Mouse (Mus musculus): ENCODE measurements at regions not wholly inside any gene's neighbourhood (a gene's known extent, or its start where the extent isn't known, plus 50 kb on each side); places are given as distances from the start of the nearest gene placed in this dataset.

- POLR2A ChIA-PET = interaction anchor here in 1 of 4 experiments (0.6 kb wide), 1 partner anchor 33 kb away, joined by 3 read pairs; no protein-coding TSS in a partner anchor
- CTCF ChIA-PET = no interaction called here
Observed at GRCm38 (mm10) chr6:117313944-117314566, 145.7 kb downstream of the Cxcl12 start.

DNA sequence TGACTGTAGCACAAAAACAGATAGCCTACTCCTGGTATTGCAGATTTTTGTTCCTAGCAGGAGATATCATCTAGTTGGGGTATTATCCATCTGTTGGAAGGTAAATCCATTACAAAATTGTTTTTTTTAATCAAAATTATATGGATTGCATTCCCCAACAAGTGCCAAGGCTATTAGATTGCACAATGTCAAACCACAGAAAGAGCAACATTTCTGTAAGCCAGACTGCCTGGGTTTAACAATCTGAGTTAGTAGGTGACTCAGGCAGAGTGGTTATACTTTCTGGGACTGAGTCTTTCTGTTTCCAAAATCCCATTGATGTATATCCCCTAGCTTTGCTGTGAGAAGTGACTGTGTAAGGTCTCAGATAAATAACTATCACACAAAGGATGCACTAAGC lies 155.0 kb downstream of the Cxcl12 start:
- POLR2A ChIA-PET = no interaction called here
- CTCF ChIA-PET = no interaction called here

DNA sequence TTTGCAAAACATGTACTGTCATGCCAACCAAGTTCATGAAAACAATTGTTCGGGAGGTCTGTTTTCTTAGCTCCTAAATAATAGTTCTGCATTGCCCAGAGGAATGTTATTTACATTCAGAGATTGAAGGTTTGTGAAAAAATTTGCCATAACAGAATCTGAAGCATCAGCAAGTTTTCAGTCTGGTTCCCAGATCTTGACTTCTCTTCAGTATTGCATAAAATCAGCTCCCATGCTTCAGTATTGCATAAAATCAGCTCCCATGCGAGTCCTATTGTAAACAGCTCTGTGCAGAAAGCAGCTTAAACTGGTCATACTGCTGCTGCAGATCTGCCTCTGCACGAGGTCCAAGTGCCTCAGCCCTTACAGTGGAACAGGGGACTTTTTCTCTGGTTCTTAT lies 155.5 kb downstream of the Cxcl12 start:
- ChIA-PET CTCF (no interaction called here), POLR2A (no interaction called here)

GRCm38 (mm10) chr6:117326835-117327775 lies 158.8 kb downstream of the Cxcl12 start:
- POLR2A ChIA-PET = interaction anchor here in 1 of 4 experiments (0.6 kb wide), 1 partner anchor 152 kb away, joined by 3 read pairs; no protein-coding TSS in a partner anchor
- CTCF ChIA-PET = interaction anchor here in 1 of 4 experiments (0.5 kb wide), 1 partner anchor 44 kb away, joined by 4 read pairs; no protein-coding TSS in a partner anchor

DNA sequence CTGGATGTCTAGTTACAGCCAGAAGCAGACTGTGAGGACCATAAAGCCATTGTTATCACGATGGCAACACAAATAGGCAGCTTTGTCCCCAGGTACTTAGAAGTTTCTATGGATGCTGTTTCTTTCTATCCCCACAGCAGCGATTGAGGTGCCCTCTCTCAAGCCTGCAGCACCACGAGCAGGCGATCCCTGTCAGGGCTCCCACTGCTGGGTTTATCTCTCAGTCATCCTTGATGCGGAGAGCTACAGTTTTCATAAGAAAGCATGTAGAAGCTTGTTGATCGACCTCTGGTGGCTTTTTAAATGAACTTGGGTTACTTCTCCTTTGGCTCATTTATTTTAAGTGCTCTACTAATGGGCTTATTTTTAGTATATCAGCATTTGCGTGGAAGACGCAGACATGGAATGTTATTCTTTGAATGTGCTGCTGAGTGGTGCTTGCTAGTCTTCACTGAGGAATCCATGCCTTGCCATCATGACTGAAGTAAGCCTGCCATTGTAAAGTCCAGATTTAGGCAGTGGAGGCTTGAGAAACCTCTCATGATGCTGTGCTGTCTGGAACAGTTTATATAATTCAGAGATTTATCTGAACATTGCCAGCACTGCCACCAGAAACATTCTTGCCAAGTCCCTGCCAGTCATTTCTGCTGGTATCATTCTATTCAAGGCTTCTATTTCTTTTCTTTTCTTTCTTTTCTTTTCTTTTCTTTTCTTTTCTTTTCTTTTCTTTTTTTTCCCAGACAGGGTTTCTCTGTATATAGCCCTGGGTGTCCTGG lies 161.0 kb downstream of the Cxcl12 start:
- ChIA-PET POLR2A (interaction anchor here in 1 of 4 experiments (0.8 kb wide), 1 partner anchor 180 kb away, joined by 3 read pairs; no protein-coding TSS in a partner anchor), CTCF (no interaction called here)

DNA sequence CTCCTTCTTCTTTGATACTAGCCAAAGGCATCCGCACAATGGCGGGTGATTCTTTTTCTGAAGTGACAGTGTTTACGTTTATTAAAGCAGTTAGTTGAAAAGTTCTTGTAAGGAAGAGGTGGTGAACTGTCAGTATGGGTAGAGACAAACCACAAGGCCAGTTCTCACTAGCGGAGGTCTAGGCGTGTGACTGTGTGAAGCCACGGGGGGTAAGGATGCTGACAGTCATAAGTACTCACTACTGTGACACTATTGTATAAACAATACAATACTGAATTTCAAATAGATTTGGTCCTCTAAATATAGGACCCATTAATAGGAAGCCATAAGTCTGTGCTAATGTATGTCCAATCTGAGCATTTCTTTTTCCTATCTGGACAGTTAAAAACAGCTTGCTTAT lies 161.9 kb downstream of the Cxcl12 start:
- ChIA-PET CTCF (no interaction called here), POLR2A (no interaction called here)

DNA sequence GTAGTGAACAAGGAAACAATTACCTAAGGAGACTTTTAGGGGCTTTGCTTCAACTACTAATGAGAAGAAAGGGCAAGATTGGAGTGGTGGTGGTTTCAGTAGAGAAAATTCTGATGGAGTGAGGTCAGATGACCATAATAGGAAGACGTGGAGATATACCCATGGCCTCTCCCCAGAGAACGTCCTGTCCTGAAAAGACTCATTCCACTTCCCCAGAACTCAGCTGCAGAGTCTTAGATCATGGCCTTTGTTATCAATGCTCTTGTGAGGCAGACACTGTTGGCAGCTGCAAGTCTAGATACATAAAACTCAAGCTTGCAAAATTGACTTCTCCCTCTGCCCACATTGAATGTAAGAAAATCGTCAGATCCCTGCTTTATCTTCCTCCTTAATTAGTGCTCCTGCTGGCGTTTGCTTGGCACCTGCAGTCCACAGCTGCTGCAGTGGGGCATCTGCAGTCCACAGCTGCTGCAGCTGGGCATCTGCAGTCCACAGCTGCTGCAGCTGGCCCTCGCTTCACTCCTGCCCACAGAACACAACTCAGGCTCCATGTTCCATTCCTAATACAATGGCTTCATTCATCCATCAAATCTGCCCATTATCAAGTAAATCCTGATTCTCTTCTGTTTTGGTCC lies 162.5 kb downstream of the Cxcl12 start:
- ChIA-PET CTCF (no interaction called here), POLR2A (no interaction called here)

DNA sequence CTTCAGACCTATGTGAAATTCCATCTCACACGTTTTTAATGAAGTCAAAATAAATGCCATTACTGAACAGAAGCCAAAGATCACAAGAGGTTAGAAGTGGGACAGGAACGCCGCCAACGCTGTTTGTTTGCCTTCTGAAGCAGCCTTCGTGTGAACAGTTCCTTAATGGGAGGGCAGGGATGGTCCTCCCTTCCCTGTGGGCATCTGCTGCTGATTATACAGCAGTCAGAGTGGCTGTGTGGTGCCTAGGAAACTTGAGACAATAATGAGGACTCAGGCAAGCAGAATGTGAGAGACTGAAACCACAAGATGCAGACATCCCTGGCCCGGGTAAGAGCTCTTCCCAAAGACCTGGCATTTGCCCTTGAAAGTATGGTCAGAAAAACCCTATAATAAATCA lies 164.3 kb downstream of the Cxcl12 start:
- POLR2A ChIA-PET = no interaction called here
- CTCF ChIA-PET = no interaction called here

DNA sequence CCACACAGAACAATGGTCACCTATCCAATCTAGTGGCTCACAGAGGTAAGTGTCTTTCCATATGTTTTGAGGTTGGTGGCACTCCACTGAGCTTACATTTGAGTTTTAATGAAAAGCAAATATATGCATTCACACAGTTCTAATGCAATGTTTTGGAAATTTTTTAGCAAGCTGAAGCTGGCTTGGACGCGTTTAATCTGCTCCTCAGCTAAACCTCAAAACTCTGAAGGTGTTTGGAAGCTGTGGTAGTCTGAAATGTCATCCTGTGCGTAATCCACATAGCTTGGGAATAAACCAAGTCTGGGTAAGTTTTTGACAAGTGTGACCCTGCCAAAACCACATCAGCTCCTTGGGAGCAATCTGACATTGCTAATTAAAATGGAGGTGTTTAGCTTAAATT lies 173.8 kb downstream of the Cxcl12 start:
- ChIA-PET CTCF (no interaction called here), POLR2A (interaction anchor here in 1 of 4 experiments (0.6 kb wide), 1 partner anchor 346 kb away, joined by 3 read pairs; no protein-coding TSS in a partner anchor)

DNA sequence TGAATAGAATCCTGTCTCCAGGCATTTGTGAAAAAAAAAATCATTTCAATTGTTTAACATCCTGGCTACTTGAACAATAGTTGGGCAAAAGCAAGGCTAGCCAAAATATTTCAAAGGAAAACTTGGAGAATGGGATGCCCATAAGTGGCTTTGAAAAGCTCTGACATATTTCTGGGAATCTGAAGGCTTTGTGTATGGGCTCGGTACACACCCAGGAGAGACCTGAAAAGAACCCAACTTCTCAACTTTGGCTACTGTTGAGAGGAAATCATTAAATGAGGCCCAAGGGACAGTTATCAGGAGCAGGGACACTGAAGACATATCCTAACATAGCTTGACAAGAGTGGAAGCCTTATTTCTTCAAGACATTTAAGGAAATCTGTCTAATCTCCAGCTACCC lies 179.0 kb downstream of the Cxcl12 start:
- ChIA-PET POLR2A (interaction anchor here in 1 of 4 experiments (0.7 kb wide), 1 partner anchor 34 kb away, joined by 3 read pairs; no protein-coding TSS in a partner anchor), CTCF (no interaction called here)

- ChIA-PET CTCF (no interaction called here), POLR2A (no interaction called here)
Observed at GRCm38 (mm10) chr6:117351846-117352245, 183.5 kb downstream of the Cxcl12 start.

- ChIA-PET CTCF (no interaction called here), POLR2A (interaction anchor here in 1 of 4 experiments (0.6 kb wide), 1 partner anchor 163 kb away, joined by 3 read pairs; no protein-coding TSS in a partner anchor)
Observed at GRCm38 (mm10) chr6:117353091-117353490, 184.8 kb downstream of the Cxcl12 start.

DNA sequence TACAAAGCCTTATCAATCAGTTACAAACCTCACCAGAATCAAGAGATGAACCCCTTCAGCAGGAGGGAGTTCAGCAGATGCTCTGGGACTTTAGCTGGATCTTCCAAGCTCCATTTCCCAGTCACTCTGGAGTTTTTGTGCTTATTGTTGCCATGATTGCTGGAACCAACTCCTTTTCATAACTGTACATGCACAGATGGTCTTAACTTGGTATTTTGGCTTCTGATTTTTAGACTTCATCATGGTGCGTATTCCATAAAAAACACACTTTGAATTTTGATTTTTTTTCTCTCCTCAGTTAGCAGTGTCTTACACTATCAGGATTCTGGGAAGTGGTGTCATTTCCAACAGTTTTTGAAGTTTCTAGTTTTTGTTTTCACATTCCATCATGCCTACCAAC lies 187.8 kb downstream of the Cxcl12 start:
- ChIA-PET POLR2A (no interaction called here), CTCF (no interaction called here)

DNA sequence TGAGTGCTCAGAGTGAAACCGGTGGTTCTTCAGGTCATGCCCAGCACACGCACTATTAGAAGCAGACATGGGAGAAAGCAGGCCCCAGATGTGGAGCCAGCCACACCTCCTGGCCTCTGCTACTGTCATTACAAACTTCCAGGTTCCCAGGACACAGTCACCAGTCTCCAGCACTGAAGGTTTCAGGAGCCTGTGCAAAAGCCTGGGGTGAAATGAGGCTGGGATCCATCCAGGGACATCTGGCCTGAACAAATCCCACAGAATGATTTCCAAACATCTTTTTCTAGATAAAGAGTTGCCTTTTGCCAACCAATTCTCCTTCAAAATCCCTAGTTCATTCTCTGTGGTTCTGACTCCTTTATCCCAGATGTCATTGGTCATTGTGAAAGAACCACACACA lies 191.1 kb downstream of the Cxcl12 start:
- POLR2A ChIA-PET = no interaction called here
- CTCF ChIA-PET = no interaction called here

- ChIA-PET CTCF (interaction anchor here in 1 of 4 experiments (0.6 kb wide), 1 partner anchor 87 kb away, joined by 3 read pairs; no protein-coding TSS in a partner anchor), POLR2A (no interaction called here)
Observed at GRCm38 (mm10) chr6:117366563-117366962, 198.2 kb downstream of the Cxcl12 start.

DNA sequence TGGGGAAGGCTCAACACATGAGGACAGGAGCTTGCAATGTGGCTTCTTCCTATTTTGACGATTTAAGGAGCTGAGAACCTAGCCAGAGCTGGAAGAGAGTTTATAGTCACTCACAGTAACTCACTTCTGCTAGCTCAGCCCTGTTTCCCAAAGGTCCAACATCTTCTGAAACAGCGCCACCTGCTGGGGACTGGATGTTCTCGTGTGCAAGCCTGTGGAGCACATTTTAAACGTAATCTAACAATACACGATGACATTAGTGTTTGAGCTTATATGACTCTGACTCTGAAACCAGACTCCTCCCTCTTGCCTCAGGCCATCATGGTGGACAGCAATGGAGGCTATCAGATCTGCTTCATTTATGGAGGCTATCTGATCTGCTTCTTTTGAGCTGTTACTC lies 207.7 kb downstream of the Cxcl12 start:
- POLR2A ChIA-PET = no interaction called here
- CTCF ChIA-PET = interaction anchor here in 1 of 4 experiments (2.0 kb wide), 1 partner anchor 202 kb away, joined by 7 read pairs; no protein-coding TSS in a partner anchor

- ChIA-PET CTCF (interaction anchor here in 1 of 4 experiments (0.6 kb wide), 1 partner anchor 95 kb away, joined by 3 read pairs; no protein-coding TSS in a partner anchor), POLR2A (interaction anchor here in 1 of 4 experiments (1.1 kb wide), 1 partner anchor 206 kb away, joined by 3 read pairs; no protein-coding TSS in a partner anchor)
Observed at GRCm38 (mm10) chr6:117379904-117380303, 211.6 kb downstream of the Cxcl12 start.

DNA sequence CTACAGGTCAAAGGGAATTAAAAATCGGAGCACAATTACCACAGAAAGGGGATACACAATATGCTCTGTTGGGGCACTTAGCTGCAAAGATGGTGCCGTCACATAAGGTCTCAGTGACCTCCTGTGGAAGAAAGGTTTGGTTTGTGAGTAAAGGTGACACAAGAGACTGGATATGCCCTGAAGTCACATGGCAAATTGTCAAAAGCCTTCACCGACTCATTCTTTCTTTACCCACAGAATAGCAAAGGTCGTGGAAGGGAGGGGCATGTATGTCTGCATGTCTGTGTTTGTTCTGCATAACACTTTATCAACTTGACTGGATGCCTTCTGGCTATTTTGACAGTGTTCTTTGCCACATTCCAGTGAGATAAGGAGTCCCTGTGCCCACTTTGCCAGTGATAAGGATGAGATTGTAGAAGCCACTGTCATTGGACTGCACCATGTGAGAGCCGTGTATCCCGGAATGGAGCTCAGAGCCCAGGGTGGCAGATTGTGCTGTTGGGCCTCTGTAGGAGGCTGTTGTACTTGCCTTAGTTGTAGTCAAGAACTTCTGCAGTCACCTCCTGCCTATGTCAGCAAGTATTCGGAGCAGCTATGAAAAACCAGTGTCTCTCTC lies 222.0 kb downstream of the Cxcl12 start:
- CTCF ChIA-PET = interaction anchor here in 1 of 4 experiments (0.5 kb wide), 1 partner anchor 97 kb away, joined by 10 read pairs; no protein-coding TSS in a partner anchor
- POLR2A ChIA-PET = interaction anchor here in 2 of 4 experiments (0.5 to 0.6 kb wide), 2 partner anchors 217 to 435 kb away, joined by 3 read pairs; no protein-coding TSS in a partner anchor

DNA sequence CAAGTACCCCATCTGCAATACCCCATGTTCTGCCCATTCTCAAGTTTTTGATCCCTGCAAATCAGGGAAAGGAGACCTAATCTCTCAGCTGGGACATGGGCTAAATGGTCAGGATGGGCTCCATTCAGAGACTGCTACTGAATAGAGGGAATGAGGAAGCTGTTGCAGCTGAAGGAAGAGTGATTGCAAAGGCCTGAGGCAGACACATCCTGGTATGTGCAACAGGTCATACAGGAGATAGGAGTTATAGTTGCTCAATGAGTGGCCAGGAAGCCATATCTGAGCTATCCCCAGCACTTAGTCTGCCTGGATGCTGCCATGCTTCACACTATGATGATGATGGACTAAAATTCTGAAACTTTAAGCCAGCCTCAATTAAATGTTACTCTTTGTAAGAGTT lies 225.1 kb downstream of the Cxcl12 start:
- ChIA-PET POLR2A (no interaction called here), CTCF (no interaction called here)
